Mouse (Mus musculus): ENCODE results near the gene Gm8138. TPM values are rescaled to one million over a fixed set of nuclear protein-coding genes. Genes with fewer than 3 reads are reported as not detected.
"Not testable (repeated sequence)": the region's sequence is repeated elsewhere in the genome, so short reads cannot be mapped to it uniquely, and the experiment has no call there.

The Gm8138 gene
- total RNA-seq (2021), result not detected
- long read RNA-seq, experiment 1, result 0 reads
- long read RNA-seq, experiment 2, result 0 reads

GRCm38 (mm10) chr14:43416250-43416649, at the start of gene Gm8138:
TSS of gene Gm8138 (minus strand) at chr14:43416350.
- DNase-seq (ENCODE audit: extremely low spot score in 1 of 2, low spot score in 2 of 2); H3K27ac ChIP-seq; H3K4me3 ChIP-seq; intact Hi-C loops (cut with DNase I): not testable (repeated sequence)

- intact Hi-C loops (cut with DNase I); H3K27ac ChIP-seq: not testable (repeated sequence)
Measured at GRCm38 (mm10) chr14:43361713-43362112, 54.4 kb downstream of the Gm8138 start.

More at GRCm38 (mm10) chr14:43361713-43362112, 54.4 kb downstream of the Gm8138 start:
- not testable (repeated sequence) for H3K4me3 ChIP-seq; DNase-seq (ENCODE audit: extremely low spot score in 1 of 2, low spot score in 2 of 2)

Other genes with a start within 250 kb of the Gm8138 start
- 1 to 10 TPM in 1 of 2 experiments, under 1 TPM in 1; 0.88 to 1.2 TPM for gene Gm7233, start 236.5 kb downstream of the Gm8138 start, total RNA-seq (2021)
- not detected for gene Gm8122, start 181.0 kb downstream of the Gm8138 start, total RNA-seq (2021)
- gene Gm8126, start 157.7 kb downstream of the Gm8138 start, total RNA-seq (2021), result 1 to 10 TPM; 1.1 to 2.1 TPM
- under 1 TPM; 0.29 to 0.47 TPM for gene Gm9732, start 141.3 kb downstream of the Gm8138 start, total RNA-seq (2021)
- gene Gm8127, start 122.5 kb downstream of the Gm8138 start, total RNA-seq (2021), result not detected
- 1 to 10 TPM in 1 of 2 experiments, under 1 TPM in 1; 0.79 to 1.0 TPM for gene 1700001F09Rik, start 68.5 kb downstream of the Gm8138 start, total RNA-seq (2021)
- under 1 TPM in 1 of 2 experiments, not detected in 1; 0.93 TPM for gene Gm5799, start 127.2 kb upstream of the Gm8138 start, total RNA-seq (2021)
- not detected for gene Gm17654, start 162.8 kb upstream of the Gm8138 start, total RNA-seq (2021)
- not detected for gene Gm10375, start 191.7 kb upstream of the Gm8138 start, total RNA-seq (2021)

Data from left cerebral cortex, adult 2 months (tissue).